Mouse (Mus musculus) ES-Bruce4 (cell line): ENCODE results near the gene Pycr2. TPM values are rescaled to one million over a fixed set of nuclear protein-coding genes. Genes with fewer than 3 reads are reported as not detected.
"Not testable (repeated sequence)": the region's sequence is repeated elsewhere in the genome, so short reads cannot be mapped to it uniquely, and the experiment has no call there.

Source experiments
- H3K27ac ChIP-seq: 2 replicates; pipeline ENCODE4 v1.5.1; 2012; ENCODE audit warnings: low read length, inconsistent platforms; ENCODE audit not compliant: insufficient read depth
- H3K27me3 ChIP-seq: 2 replicates; pipeline ENCODE4 v1.6.1; 2012; ENCODE audit warnings: mild to moderate bottlenecking, low read length, inconsistent platforms; ENCODE audit not compliant: control insufficient read depth, poor library complexity, insufficient read depth, severe bottlenecking
- H3K36me3 ChIP-seq: 2 replicates; pipeline ENCODE4 v1.6.1; 2012; ENCODE audit warnings: inconsistent platforms, mild to moderate bottlenecking, low read length, moderate library complexity; ENCODE audit not compliant: control insufficient read depth, poor library complexity, insufficient read depth, severe bottlenecking
- H3K4me1 ChIP-seq: one replicate; pipeline ENCODE4 v1.8.1; 2011; ENCODE audit warnings: low read length; ENCODE audit not compliant: control insufficient read depth, insufficient read depth
- H3K4me3 ChIP-seq: 2 replicates; pipeline ENCODE4 v1.5.1; 2011; ENCODE audit warnings: low read depth, mild to moderate bottlenecking, low read length
- H3K9ac ChIP-seq: 2 replicates; pipeline ENCODE4 v1.6.1; 2012; ENCODE audit warnings: low read depth, mild to moderate bottlenecking, inconsistent platforms; ENCODE audit not compliant: poor library complexity, severe bottlenecking
- H3K9me3 ChIP-seq: replicated peaks from 2 replicates; pipeline ENCODE4 v1.6.1; 2012; ENCODE audit warnings: mild to moderate bottlenecking, low read length, inconsistent platforms; ENCODE audit not compliant: control insufficient read depth, poor library complexity, insufficient read depth, severe bottlenecking
- CTCF ChIP-seq: IDR thresholded peaks from one replicate; pipeline ENCODE4 v1.8.1; 2011; ENCODE audit warnings: low read depth, low read length
- EP300 ChIP-seq: IDR thresholded peaks from 2 replicates; pipeline ENCODE4 v1.6.1; 2011; ENCODE audit warnings: low read depth, low read length; ENCODE audit not compliant: insufficient read depth
- POLR2A ChIP-seq: IDR thresholded peaks from one replicate; pipeline ENCODE4 v1.8.1; 2011; ENCODE audit warnings: low read length; ENCODE audit not compliant: insufficient read depth
- polyA plus RNA-seq: library from polyadenylated mRNA; stranded (reverse); fragments of >200 nt; gene quantifications from 2 replicates; pipeline ENCODE4 v1.2.4, GENCODE M21; 2011; ENCODE audit warnings: low read depth; ENCODE audit not compliant: missing spikeins, insufficient read depth, insufficient read length

The Pycr2 gene
- polyA plus RNA-seq, 1 experiment, result 97.4 TPM

DNA sequence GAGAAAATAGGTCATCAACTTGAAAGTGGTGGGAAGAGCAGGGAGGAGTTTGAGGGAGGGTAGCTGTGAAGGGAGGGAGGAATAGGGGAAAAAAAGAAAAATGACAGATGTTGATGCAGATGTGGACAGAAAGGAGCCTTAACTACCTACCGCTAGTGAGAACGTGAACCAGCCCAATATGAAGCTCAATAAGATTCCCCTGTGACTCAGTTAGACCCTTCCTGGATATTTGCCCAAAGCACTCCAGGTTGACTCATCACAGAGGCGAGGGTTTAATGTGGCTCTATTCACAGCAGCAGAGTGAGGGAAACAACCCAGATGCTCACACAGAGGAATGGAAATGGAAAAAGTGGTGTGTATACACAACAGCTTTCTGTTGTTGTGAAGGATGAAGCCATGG lies 27.0 kb downstream of the Pycr2 start:
- no peak overlapping the region for H3K27ac ChIP-seq
- H3K9me3 ChIP-seq, result no peaks in the 10 kb centered on the region
- no peak for TF ChIP-seq POLR2A
- TF ChIP-seq EP300, result no peak
- TF ChIP-seq CTCF, result no peak
- H3K4me3 ChIP-seq, result no peak overlapping the region
- H3K27me3 ChIP-seq, result no peaks in the 10 kb centered on the region
- H3K4me1 ChIP-seq, result peaks cover 8% of the 10 kb centered on the region
- no peak overlapping the region for H3K9ac ChIP-seq
- H3K36me3 ChIP-seq, result no peaks in the 10 kb centered on the region

DNA sequence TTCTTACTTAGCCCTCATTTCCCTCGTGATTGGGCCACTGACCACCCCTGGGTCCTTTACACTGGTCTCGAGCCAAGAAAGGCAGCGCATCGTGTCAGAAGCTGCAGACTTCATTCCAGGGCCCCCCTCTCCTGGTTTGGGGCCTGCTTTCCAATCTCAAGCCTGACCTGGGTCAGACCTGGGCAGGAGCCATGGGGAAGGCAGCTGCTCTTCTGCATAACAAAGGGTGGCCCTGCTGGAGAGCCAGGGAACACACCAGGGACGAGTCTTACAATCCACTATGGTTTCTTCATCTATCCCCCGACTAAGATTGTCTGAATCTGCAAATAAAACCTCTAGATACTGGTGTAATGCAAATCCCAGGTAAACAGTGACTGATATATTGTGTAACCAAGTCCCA lies 29.6 kb downstream of the Pycr2 start:
- Histone ChIP-seq H3K4me3 (no peak overlapping the region), H3K4me1 (peaks cover 7% of the 10 kb centered on the region), H3K36me3 (no peaks in the 10 kb centered on the region), H3K27ac (peak overlapping the region; percentile 65), H3K9me3 (no peaks in the 10 kb centered on the region), H3K9ac (peak overlapping the region; percentile 17; the same call in 1 of the 2 replicates), H3K27me3 (no peaks in the 10 kb centered on the region)
- TF ChIP-seq POLR2A (no peak), EP300 (peak; percentile 99)

DNA sequence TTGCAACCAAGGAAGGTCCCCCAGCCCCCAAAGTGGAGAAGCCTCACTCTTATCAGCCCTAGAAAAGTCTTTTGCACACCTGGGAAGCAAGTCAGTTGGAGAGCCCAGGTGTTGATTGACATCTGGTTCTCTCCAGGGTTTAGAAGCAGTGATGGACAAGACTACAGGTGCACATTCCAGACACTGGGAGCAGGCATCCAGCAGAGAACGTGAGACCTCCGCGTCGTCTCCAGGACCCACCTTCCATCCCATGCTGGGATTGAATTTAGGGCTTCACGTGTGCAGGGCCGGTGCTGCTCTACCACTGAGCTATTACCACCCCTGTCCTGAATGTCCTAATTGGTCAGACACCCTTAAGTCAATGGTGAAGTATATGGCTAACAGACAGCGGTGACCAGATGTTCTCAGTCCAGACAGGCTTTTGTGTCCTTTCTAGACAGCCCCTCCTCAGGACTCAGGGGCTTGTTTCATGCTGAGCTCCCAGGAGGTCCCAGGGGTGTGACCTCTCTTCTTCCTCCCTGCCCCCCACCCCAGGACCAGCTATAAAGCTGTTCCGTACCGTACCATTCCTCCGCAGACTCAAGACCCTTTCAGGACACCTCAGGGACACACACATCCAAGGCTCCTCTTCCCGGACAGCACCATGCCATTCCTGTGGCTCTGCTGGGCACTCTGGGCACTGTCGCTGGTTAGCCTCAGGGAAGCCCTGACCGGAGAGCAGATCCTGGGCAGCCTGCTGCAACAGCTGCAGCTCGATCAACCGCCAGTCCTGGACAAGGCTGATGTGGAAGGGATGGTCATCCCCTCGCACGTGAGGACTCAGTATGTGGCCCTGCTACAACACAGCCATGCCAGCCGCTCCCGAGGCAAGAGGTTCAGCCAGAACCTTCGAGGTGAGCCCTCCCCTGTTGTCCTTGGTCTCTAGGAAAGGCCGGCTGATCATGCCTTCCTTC lies 30.6 kb downstream of the Pycr2 start, which contains the start of gene Lefty1:
Gene Lefty1, plus strand, starts transcription at position 556 of the 953 bp plus-strand sequence.
- Histone ChIP-seq H3K9ac (peak within 1 kb of the TSS; percentile 33), H3K27me3 (no peaks in the 10 kb centered on the region)
- TF ChIP-seq CTCF, result no peak
- peak; percentile 30 for TF ChIP-seq POLR2A
- TF ChIP-seq EP300, result peak; percentile 93

DNA sequence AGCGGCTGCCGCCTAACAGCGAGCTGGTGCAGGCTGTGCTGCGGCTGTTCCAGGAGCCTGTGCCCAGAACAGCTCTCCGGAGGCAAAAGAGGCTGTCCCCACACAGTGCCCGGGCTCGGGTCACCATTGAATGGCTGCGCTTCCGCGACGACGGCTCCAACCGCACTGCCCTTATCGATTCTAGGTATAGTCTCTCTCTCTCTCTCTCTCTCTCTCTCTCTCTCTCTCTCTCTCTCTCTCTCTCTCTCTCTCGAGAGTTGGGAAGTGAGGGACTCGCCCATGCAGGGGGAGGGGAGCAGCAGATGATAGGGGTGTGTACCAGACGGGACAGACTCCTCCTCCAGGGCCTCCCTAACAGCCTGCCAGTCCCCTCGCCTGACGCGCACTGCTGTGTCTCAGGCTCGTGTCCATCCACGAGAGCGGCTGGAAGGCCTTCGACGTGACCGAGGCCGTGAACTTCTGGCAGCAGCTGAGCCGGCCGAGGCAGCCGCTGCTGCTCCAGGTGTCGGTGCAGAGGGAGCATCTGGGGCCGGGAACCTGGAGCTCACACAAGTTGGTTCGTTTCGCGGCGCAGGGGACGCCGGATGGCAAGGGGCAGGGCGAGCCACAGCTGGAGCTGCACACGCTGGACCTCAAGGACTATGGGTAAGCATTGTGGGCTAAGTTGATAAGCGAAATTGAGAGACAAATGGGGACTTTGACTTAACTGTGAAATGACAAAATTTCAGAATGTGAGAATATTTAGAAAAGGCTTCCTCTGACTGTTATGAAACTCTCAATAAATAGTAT lies 32.7 kb downstream of the Pycr2 start:
- 0 out of 2 replicates have a peak, but pooled peaks have one; percentile 3 for TF ChIP-seq EP300

More for the DNA sequence above, 30.6 kb downstream of the Pycr2 start, which contains the start of gene Lefty1:
- H3K4me3 ChIP-seq, result peak within 1 kb of the TSS; percentile 63
- H3K9me3 ChIP-seq, result no peaks in the 10 kb centered on the region
- H3K36me3 ChIP-seq, result no peaks in the 10 kb centered on the region
- peaks cover 7% of the 10 kb centered on the region for H3K4me1 ChIP-seq
- peak within 1 kb of the TSS; percentile 54 for H3K27ac ChIP-seq

DNA sequence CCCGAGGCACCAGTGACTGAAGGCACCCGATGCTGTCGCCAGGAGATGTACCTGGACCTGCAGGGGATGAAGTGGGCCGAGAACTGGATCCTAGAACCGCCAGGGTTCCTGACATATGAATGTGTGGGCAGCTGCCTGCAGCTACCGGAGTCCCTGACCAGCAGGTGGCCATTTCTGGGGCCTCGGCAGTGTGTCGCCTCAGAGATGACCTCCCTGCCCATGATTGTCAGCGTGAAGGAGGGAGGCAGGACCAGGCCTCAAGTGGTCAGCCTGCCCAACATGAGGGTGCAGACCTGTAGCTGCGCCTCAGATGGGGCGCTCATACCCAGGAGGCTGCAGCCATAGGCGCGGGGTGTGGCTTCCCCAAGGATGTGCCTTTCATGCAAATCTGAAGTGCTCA lies 33.5 kb downstream of the Pycr2 start:
- peak overlapping the region; percentile 17; the same call in 1 of the 2 replicates for H3K4me3 ChIP-seq
- not testable (repeated sequence) for H3K36me3 ChIP-seq, H3K27ac ChIP-seq, H3K4me1 ChIP-seq, H3K9ac ChIP-seq, H3K27me3 ChIP-seq, H3K9me3 ChIP-seq

More for the DNA sequence above, 32.7 kb downstream of the Pycr2 start:
- not testable (repeated sequence) for H3K27ac ChIP-seq, H3K9me3 ChIP-seq, H3K27me3 ChIP-seq, H3K36me3 ChIP-seq, H3K4me1 ChIP-seq
- peak overlapping the region; percentile 63 for H3K4me3 ChIP-seq
- peak overlapping the region; percentile 33; the same call in 1 of the 2 replicates for H3K9ac ChIP-seq

DNA sequence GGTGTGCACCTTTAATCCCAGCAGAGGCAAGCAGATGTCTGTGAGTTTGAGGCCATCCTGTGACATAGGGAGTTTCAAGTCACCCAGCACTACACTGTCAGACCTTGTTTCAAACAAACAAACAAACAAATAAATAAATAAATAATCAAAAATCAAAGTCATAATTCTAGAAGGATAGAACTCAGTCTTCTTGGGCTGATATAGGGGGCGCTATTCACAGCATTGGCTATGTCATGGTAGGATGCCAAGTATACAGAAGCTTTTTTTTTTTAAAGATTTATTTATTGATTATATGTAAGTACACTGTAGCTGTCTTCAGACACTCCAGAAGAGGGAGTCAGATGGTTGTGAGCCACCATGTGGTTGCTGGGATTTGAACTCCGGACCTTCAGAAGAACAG lies 34.7 kb downstream of the Pycr2 start:
- H3K4me3 ChIP-seq, H3K9ac ChIP-seq, H3K27me3 ChIP-seq, H3K4me1 ChIP-seq, H3K36me3 ChIP-seq, H3K9me3 ChIP-seq, H3K27ac ChIP-seq: not testable (repeated sequence)
